Mouse (Mus musculus): ENCODE measurements around the gene Mtmr12.

DNA sequence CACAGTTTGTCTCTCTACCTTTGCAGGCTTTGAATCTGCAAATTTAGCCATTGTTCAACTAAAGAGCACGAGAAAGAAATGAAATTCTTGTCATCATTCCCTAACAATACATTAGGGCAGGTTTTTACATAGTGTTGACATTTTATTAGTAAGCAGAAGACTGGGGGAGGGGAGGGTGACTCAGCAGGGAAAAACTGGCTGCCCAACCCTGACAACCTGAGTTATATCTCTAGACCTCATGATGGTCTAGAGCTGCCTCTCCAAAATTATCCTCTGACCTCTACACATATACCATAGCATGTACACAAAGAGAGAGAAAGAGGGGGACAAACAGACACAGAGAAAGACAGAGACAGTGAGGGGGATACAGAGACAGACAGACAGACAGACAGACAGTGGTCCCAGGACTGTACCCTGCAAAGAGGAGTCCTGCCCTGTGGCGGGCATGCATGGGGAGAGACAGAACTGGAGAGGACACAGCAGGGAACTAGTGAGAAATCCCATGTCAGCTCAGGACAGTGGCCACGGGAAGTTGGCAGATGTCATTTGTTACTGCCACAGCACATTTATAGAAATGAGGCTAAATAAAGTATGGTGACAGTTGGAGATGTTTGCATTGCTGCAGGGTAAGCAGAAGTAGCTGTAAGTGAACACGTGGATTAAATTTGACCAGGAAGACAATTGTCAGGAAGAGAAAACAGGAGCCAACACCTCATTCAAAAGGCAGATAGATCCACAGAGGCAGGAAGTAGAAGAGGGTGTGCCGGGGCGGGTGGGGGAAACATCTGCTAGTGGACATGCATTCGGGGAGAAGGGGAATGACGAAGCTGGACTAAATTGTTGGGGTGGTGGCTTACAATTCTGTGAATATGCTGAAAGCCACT, 101.6 kb downstream of the Mtmr12 start:
- TF ChIP-seq POLR2A (IDR thresholded peaks at IDR 0.05; ENCODE audit: extremely low read depth, insufficient read depth, low read length) (no peak), CTCF (IDR thresholded peaks at IDR 0.05; ENCODE audit: extremely low read depth, insufficient read depth, low read length) (no peak)

All from cortical plate, adult 2 months (tissue).